ENCODE assay signal across 19 mouse cellular contexts in the genomic region with DNA sequence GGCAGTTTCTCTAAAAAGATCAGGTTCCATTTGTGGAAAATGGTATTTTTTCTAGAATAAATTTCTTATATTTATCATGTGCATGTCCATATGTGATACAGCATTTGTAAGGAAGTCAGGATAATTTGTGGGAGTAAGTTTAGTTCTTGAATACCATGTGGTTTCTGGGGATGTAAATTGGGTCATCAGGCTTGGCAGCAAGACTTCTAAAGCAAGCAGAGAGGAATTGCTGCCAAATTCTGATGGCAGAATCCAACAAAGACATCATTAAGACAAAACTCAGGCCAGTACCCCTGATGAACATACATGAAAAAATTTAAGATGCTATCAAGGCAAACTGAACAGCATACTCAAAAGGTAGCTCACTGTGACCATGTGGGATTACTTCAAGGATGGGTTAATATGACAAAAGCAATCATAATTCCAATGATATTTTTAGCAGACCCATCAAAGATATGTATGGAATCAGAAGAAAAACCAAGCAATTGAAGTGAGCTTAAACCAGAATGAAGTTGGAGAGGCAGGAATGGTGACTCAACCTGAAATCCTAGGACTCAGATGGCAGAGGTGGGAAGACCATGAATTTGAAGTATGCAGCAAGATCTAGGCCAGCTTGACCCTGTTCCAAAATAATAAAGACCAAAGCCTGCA. TPM values are rescaled to one million over a fixed set of nuclear protein-coding genes. Genes with fewer than 3 reads are reported as not detected.
A peak's percentile ranks its signal among the peaks of the same experiment; 100 is the strongest.
DNase-seq lines count a peak whose midpoint lies in the region; ATAC-seq and TF ChIP-seq lines count a peak whose summit lies in the region.
"Had no signal": no experiment of that assay in that cellular context is flagged by ENCODE, and none has a peak within 500 bp of the region (broad histone marks: within the 10 kb centered on the region; RNA-seq: fewer than 3 reads in every experiment).

No protein-coding gene starts in this region.

- H3K9me3 ChIP-seq in kidney, embryonic 16.5 days (ENCODE audit: low read length), result no peaks in the 10 kb centered on the region
- no peaks in the 10 kb centered on the region for H3K9me3 ChIP-seq in intestine, postnatal 0 days (ENCODE audit: control insufficient read depth)
- H3K9me3 ChIP-seq: hindbrain, embryonic 10.5 days; limb, embryonic 10.5 days; liver, embryonic 13.5 days; neural tube, embryonic 12.5 days had no signal

- no peak overlapping the region for H3K27ac ChIP-seq in gastrocnemius, adult 2 months
- no peak overlapping the region for H3K27ac ChIP-seq in kidney, embryonic 16.5 days (ENCODE audit: low read length)
- no peak overlapping the region for H3K27ac ChIP-seq in intestine, postnatal 0 days (ENCODE audit: low read depth, low read length)
- H3K27ac ChIP-seq: hindbrain, embryonic 10.5 days; left cerebral cortex, adult 2 months; limb, embryonic 10.5 days; liver, embryonic 13.5 days; neural tube, embryonic 12.5 days had no signal

- H3K4me2 ChIP-seq in kidney, embryonic 16.5 days (replicated peaks; ENCODE audit: low read depth, low read length), result no peak overlapping the region
- no peak overlapping the region for H3K4me2 ChIP-seq in intestine, postnatal 0 days (replicated peaks; ENCODE audit: low read depth)
- H3K4me2 ChIP-seq: liver, embryonic 13.5 days; neural tube, embryonic 12.5 days had no signal

- no peak for ATAC-seq in kidney, embryonic 16.5 days (ENCODE audit: low FRiP score, low TSS enrichment)
- no peak for ATAC-seq in intestine, postnatal 0 days
- ATAC-seq: forebrain, embryonic 14.5 days; inflammation-experienced regulatory T-cells, adult 6 months had no signal

- no peak for TF ChIP-seq CTCF in gastrocnemius, adult 2 months (IDR thresholded peaks at IDR 0.05)
- no peak for TF ChIP-seq CTCF in intestine, postnatal 0 days (IDR thresholded peaks at IDR 0.05; ENCODE audit: low read depth)

- no peak overlapping the region for H3K4me3 ChIP-seq in gastrocnemius, adult 2 months
- no peak overlapping the region for H3K4me3 ChIP-seq in kidney, embryonic 16.5 days (ENCODE audit: low read length)
- no peak overlapping the region for H3K4me3 ChIP-seq in intestine, postnatal 0 days (ENCODE audit: low read depth, low read length)
- H3K4me3 ChIP-seq: hindbrain, embryonic 10.5 days; left cerebral cortex, adult 2 months; limb, embryonic 10.5 days; liver, embryonic 13.5 days; neural tube, embryonic 12.5 days had no signal

- no peak overlapping the region for H3K9ac ChIP-seq in kidney, embryonic 16.5 days (replicated peaks; ENCODE audit: low read length)
- no peak overlapping the region for H3K9ac ChIP-seq in intestine, postnatal 0 days (ENCODE audit: low read depth, low read length)
- H3K9ac ChIP-seq: liver, embryonic 13.5 days; neural tube, embryonic 12.5 days had no signal

- intact Hi-C loops in gastrocnemius, adult 2 months (cut with DNase I), result no loop called here

- H3K27me3 ChIP-seq in kidney, embryonic 16.5 days (ENCODE audit: insufficient read depth, low read length), result no peaks in the 10 kb centered on the region
- no peaks in the 10 kb centered on the region for H3K27me3 ChIP-seq in intestine, postnatal 0 days (replicated peaks; ENCODE audit: control insufficient read depth, insufficient read depth, low read length)
- H3K27me3 ChIP-seq: liver, embryonic 13.5 days; neural tube, embryonic 12.5 days had no signal

- H3K4me1 ChIP-seq in kidney, embryonic 16.5 days (ENCODE audit: insufficient read depth, low read length), result no peaks in the 10 kb centered on the region
- H3K4me1 ChIP-seq in intestine, postnatal 0 days (replicated peaks; ENCODE audit: control insufficient read depth, insufficient read depth, low read length), result no peaks in the 10 kb centered on the region
- H3K4me1 ChIP-seq: hindbrain, embryonic 10.5 days; limb, embryonic 10.5 days; liver, embryonic 13.5 days; neural tube, embryonic 12.5 days had no signal

- 0 out of 2 replicates have a peak, but pooled peaks cover 4% of the 10 kb centered on the region for H3K36me3 ChIP-seq in kidney, embryonic 16.5 days (ENCODE audit: insufficient read depth, low read length)
- H3K36me3 ChIP-seq in intestine, postnatal 0 days (ENCODE audit: control insufficient read depth, insufficient read depth), result no peaks in the 10 kb centered on the region; the same call in 1 of the 2 replicates

- DNase-seq in layer of hippocampus, adult 8-10 months (ENCODE audit: low spot score in 2 of 2), result peak; percentile 9 to 10
- no peak for DNase-seq in layer of hippocampus, postnatal 25 days (ENCODE audit: extremely low spot score in 1 of 2, low spot score in 1 of 2)
- DNase-seq in 3134 (ENCODE audit: extremely low read depth, insufficient read length, low spot score) (peak; percentile 24), 3T3-L1 (ENCODE audit: low read depth, low spot score) (peak; percentile 51)
- peak; percentile 16 for DNase-seq in cerebellum, adult 8-10 months
- DNase-seq in gastrocnemius, adult 2 months, result no peak
- DNase-seq: adrenal gland, postnatal 10 days; embryo, embryonic 11 days; kidney, adult 9 months; kidney, postnatal 4 days; liver, embryonic 13.5 days had no signal

RNA-seq across cellular contexts. Expression of a gene that starts 34.8 kb away (rescaled TPM):
- 1 to 10 TPM; 3.0 to 3.8 (median 3.5) TPM for total RNA-seq in layer of hippocampus, adult 8-10 months (2022)
- 1 to 10 TPM; 2.7 to 3.8 TPM for total RNA-seq in layer of hippocampus, postnatal 25 days (2021)
- 1 to 10 TPM; 3.1 to 3.8 TPM for total RNA-seq in gastrocnemius, adult 2 months (2021)
- polyA plus RNA-seq in kidney, embryonic 16.5 days (2015; fragmentation: Nextera tagmentation; extraction: Ambion mirVana), result 0.60 and 0.76 TPM in 2 replicates
- polyA plus RNA-seq in intestine, postnatal 0 days (2015; fragmentation: Nextera tagmentation; extraction: Ambion mirVana), result 0.52 and 0.58 TPM in 2 replicates

Comparison
In these comparisons a context has a peak if more than half of its experiments do, and no peak if none do; other contexts are left out.
1. DNase-seq: peak in layer of hippocampus, adult 8-10 months (2 of 2), 3134 (single experiment), 3T3-L1 (single experiment) and cerebellum, adult 8-10 months (single experiment); none in layer of hippocampus, postnatal 25 days (0 of 2) and gastrocnemius, adult 2 months (single experiment).